ENCODE assay signal across 8 mouse cellular contexts in genomic region chr4:141559898-141560263, GRCm38 (mm10). TPM values are rescaled to one million over a fixed set of nuclear protein-coding genes. Genes with fewer than 3 reads are reported as not detected.
DNase-seq lines count a peak whose midpoint lies in the region; ATAC-seq and TF ChIP-seq lines count a peak whose summit lies in the region.

No protein-coding gene starts in this region.

- peak; percentile 92 for TF ChIP-seq CTCF in brain, embryonic 14.5 days (IDR thresholded peaks at IDR 0.05; ENCODE audit: borderline replicate concordance, extremely low read depth, insufficient read depth, insufficient read length)
- peak; percentile 98 for TF ChIP-seq CTCF in stomach, postnatal 0 days (IDR thresholded peaks at IDR 0.05; ENCODE audit: low read depth)

- peak overlapping the region; percentile 89 for H3K4me2 ChIP-seq in heart, embryonic 14.5 days (ENCODE audit: low read length)
- H3K4me2 ChIP-seq in liver, embryonic 16.5 days (ENCODE audit: low read depth, low read length), result peak overlapping the region; percentile 99
- peak overlapping the region; percentile 81 for H3K4me2 ChIP-seq in neural tube, embryonic 13.5 days
- H3K4me2 ChIP-seq in stomach, postnatal 0 days (replicated peaks; ENCODE audit: low read depth), result peak overlapping the region; percentile 84

- 1% methylated on average over 9 of the region's 9 CpGs for WGBS in heart, embryonic 14.5 days
- WGBS in liver, embryonic 16.5 days (ENCODE audit: insufficient replicate concordance), result 1% methylated on average over 9 of the region's 9 CpGs
- under 1% methylated on average over 9 of the region's 9 CpGs for WGBS in neural tube, embryonic 13.5 days
- WGBS in stomach, postnatal 0 days, result 3% methylated on average over 9 of the region's 9 CpGs

- H3K9me3 ChIP-seq in heart, embryonic 14.5 days (ENCODE audit: control insufficient read depth, low read length), result no peaks in the 10 kb centered on the region
- no peaks in the 10 kb centered on the region for H3K9me3 ChIP-seq in liver, embryonic 16.5 days (replicated peaks; ENCODE audit: control insufficient read depth, low read length)
- no peaks in the 10 kb centered on the region for H3K9me3 ChIP-seq in neural tube, embryonic 13.5 days
- no peaks in the 10 kb centered on the region for H3K9me3 ChIP-seq in stomach, postnatal 0 days (ENCODE audit: control insufficient read depth, low read length)

- peak; percentile 82 for DNase-seq in CD4-positive helper T cell, adult 2 months (ENCODE audit: low read depth, low spot score)
- peak; percentile 87 for DNase-seq in brain, embryonic 14.5 days (ENCODE audit: low read depth)
- peak; percentile 91 for DNase-seq in kidney, postnatal 10 days
- peak; percentile 85 for DNase-seq in stomach, postnatal 0 days (ENCODE audit: low spot score)

- no peak for TF ChIP-seq POLR2A in brain, embryonic 14.5 days (IDR thresholded peaks at IDR 0.05; ENCODE audit: borderline replicate concordance, extremely low read depth, insufficient read depth, insufficient read length, poor library complexity, severe bottlenecking)

- no peaks in the 10 kb centered on the region for H3K36me3 ChIP-seq in heart, embryonic 14.5 days (ENCODE audit: control insufficient read depth, insufficient read depth, low read length)
- H3K36me3 ChIP-seq in liver, embryonic 16.5 days (ENCODE audit: control insufficient read depth, insufficient read depth), result no peaks in the 10 kb centered on the region
- no peaks in the 10 kb centered on the region for H3K36me3 ChIP-seq in neural tube, embryonic 13.5 days
- no peaks in the 10 kb centered on the region for H3K36me3 ChIP-seq in stomach, postnatal 0 days (ENCODE audit: control insufficient read depth, insufficient read depth, low read length)

- peak; percentile 88 for ATAC-seq in erythroblast, adult 5-6 weeks (replicated peaks; ENCODE audit: low FRiP score, poor library complexity, severe bottlenecking)
- ATAC-seq in heart, embryonic 14.5 days (ENCODE audit: insufficient number of reproducible peaks, insufficient read depth, low FRiP score, low read depth), result peak; percentile 69
- ATAC-seq in liver, embryonic 16.5 days (ENCODE audit: low read depth), result peak; percentile 57
- peak; percentile 45 for ATAC-seq in neural tube, embryonic 13.5 days (ENCODE audit: low read depth)
- peak; percentile 55 for ATAC-seq in stomach, postnatal 0 days (ENCODE audit: low FRiP score, low TSS enrichment)

- peak overlapping the region; percentile 76 for H3K9ac ChIP-seq in heart, embryonic 14.5 days (ENCODE audit: low read length)
- peak overlapping the region; percentile 68 for H3K9ac ChIP-seq in liver, embryonic 16.5 days (ENCODE audit: low read depth, low read length)
- peak overlapping the region; percentile 72 for H3K9ac ChIP-seq in neural tube, embryonic 13.5 days
- H3K9ac ChIP-seq in stomach, postnatal 0 days (ENCODE audit: low read length), result peak overlapping the region; percentile 68

- H3K27me3 ChIP-seq in heart, embryonic 14.5 days (ENCODE audit: control insufficient read depth, insufficient read depth, low read length), result no peaks in the 10 kb centered on the region
- no peaks in the 10 kb centered on the region for H3K27me3 ChIP-seq in liver, embryonic 16.5 days (ENCODE audit: control insufficient read depth, insufficient read depth, low read depth, low read length)
- H3K27me3 ChIP-seq in neural tube, embryonic 13.5 days, result no peaks in the 10 kb centered on the region
- H3K27me3 ChIP-seq in stomach, postnatal 0 days (ENCODE audit: control insufficient read depth, insufficient read depth, low read length), result no peaks in the 10 kb centered on the region

- no peak for TF ChIP-seq EP300 in stomach, postnatal 0 days (optimal IDR thresholded peaks at IDR 0.05)

- H3K4me3 ChIP-seq in heart, embryonic 14.5 days (ENCODE audit: control insufficient read depth in 1 of 2, insufficient read depth in 1 of 2, low read depth in 1 of 2, low read length in 2 of 2), result peak overlapping the region; percentile 41 to 54
- H3K4me3 ChIP-seq in liver, embryonic 16.5 days (ENCODE audit: low read depth, low read length), result peak overlapping the region; percentile 67
- peak overlapping the region; percentile 39 for H3K4me3 ChIP-seq in neural tube, embryonic 13.5 days
- peak overlapping the region; percentile 42 for H3K4me3 ChIP-seq in stomach, postnatal 0 days (ENCODE audit: low read depth, low read length)

- H3K27ac ChIP-seq in heart, embryonic 14.5 days (replicated peaks in 1 of 2; ENCODE audit: control insufficient read depth in 1 of 2, insufficient read depth in 1 of 2, low read depth in 2 of 2, low read length in 2 of 2), result peak overlapping the region; percentile 97 to 99
- H3K27ac ChIP-seq in liver, embryonic 16.5 days (ENCODE audit: low read length), result peak overlapping the region; percentile 93
- H3K27ac ChIP-seq in neural tube, embryonic 13.5 days (replicated peaks), result peak overlapping the region; percentile 90
- peak overlapping the region; percentile 97 for H3K27ac ChIP-seq in stomach, postnatal 0 days (replicated peaks)

- H3K4me1 ChIP-seq in heart, embryonic 14.5 days (ENCODE audit: control insufficient read depth in 2 of 2, insufficient read depth in 2 of 2, low read length in 2 of 2), result peaks cover 9 to 13% of the 10 kb centered on the region in 2 experiments
- peaks cover 20% of the 10 kb centered on the region for H3K4me1 ChIP-seq in liver, embryonic 16.5 days (ENCODE audit: control insufficient read depth, low read depth, low read length)
- H3K4me1 ChIP-seq in neural tube, embryonic 13.5 days (replicated peaks), result peaks cover 20% of the 10 kb centered on the region
- H3K4me1 ChIP-seq in stomach, postnatal 0 days (replicated peaks; ENCODE audit: control insufficient read depth, insufficient read depth), result no peaks in the 10 kb centered on the region

RNA-seq across cellular contexts. Expression of gene Spen, which starts 21.5 kb away (rescaled TPM):
- polyA plus RNA-seq in brain, embryonic 14.5 days (2012; rRNA removed), result 9.9 and 32.7 TPM in 2 replicates
- 38.0 and 60.7 TPM in 2 replicates for total RNA-seq in erythroblast, adult 5-6 weeks (2015; ENCODE audit: low replicate concordance)
- total RNA-seq in erythroblast, adult 5-6 weeks (2017; ENCODE audit: low replicate concordance), result 35.6 and 63.0 TPM in 2 replicates
- polyA plus RNA-seq in heart, embryonic 14.5 days (2014; fragmentation: Nextera tagmentation; extraction: Ambion mirVana), result 9.6 and 10.7 TPM in 2 replicates
- 2.9 and 3.3 TPM in 2 replicates for polyA plus RNA-seq in liver, embryonic 16.5 days (2015; fragmentation: Nextera tagmentation; extraction: Ambion mirVana)
- polyA plus RNA-seq in neural tube, embryonic 13.5 days (2015; fragmentation: Nextera tagmentation; extraction: Ambion mirVana), result 13.8 and 19.5 TPM in 2 replicates
- polyA plus RNA-seq in stomach, postnatal 0 days (2015; fragmentation: Nextera tagmentation; extraction: Ambion mirVana), result 2.9 and 3.2 TPM in 2 replicates

RNA-seq across cellular contexts. Expression of gene Fblim1, which starts 46.0 kb away (rescaled TPM):
- polyA plus RNA-seq in brain, embryonic 14.5 days (2012; rRNA removed), result 34.7 and 50.7 TPM in 2 replicates
- 0.63 TPM in 1 of 2 replicates, not detected in the other for total RNA-seq in erythroblast, adult 5-6 weeks (2015; ENCODE audit: low replicate concordance)
- total RNA-seq in erythroblast, adult 5-6 weeks (2017; ENCODE audit: low replicate concordance), result 0.56 and 1.1 TPM in 2 replicates
- polyA plus RNA-seq in heart, embryonic 14.5 days (2014; fragmentation: Nextera tagmentation; extraction: Ambion mirVana), result 45.2 and 45.7 TPM in 2 replicates
- polyA plus RNA-seq in liver, embryonic 16.5 days (2015; fragmentation: Nextera tagmentation; extraction: Ambion mirVana), result 1.5 and 2.3 TPM in 2 replicates
- 32.1 and 36.6 TPM in 2 replicates for polyA plus RNA-seq in neural tube, embryonic 13.5 days (2015; fragmentation: Nextera tagmentation; extraction: Ambion mirVana)
- 45.1 and 49.2 TPM in 2 replicates for polyA plus RNA-seq in stomach, postnatal 0 days (2015; fragmentation: Nextera tagmentation; extraction: Ambion mirVana)

RNA-seq across cellular contexts. Expression of gene Tmem82, which starts 58.6 kb away (rescaled TPM):
- 0.14 and 0.44 TPM in 2 replicates for polyA plus RNA-seq in brain, embryonic 14.5 days (2012; rRNA removed)
- total RNA-seq in erythroblast, adult 5-6 weeks (2015; ENCODE audit: low replicate concordance), result not detected in 2 replicates
- total RNA-seq in erythroblast, adult 5-6 weeks (2017; ENCODE audit: low replicate concordance), result 0.34 TPM in 1 of 2 replicates, not detected in the other
- 0.19 and 0.43 TPM in 2 replicates for polyA plus RNA-seq in heart, embryonic 14.5 days (2014; fragmentation: Nextera tagmentation; extraction: Ambion mirVana)
- 4.5 and 5.3 TPM in 2 replicates for polyA plus RNA-seq in liver, embryonic 16.5 days (2015; fragmentation: Nextera tagmentation; extraction: Ambion mirVana)
- 0.31 TPM in 1 of 2 replicates, not detected in the other for polyA plus RNA-seq in neural tube, embryonic 13.5 days (2015; fragmentation: Nextera tagmentation; extraction: Ambion mirVana)
- 2.2 and 2.3 TPM in 2 replicates for polyA plus RNA-seq in stomach, postnatal 0 days (2015; fragmentation: Nextera tagmentation; extraction: Ambion mirVana)

Comparison
In these comparisons a context has a peak if more than half of its experiments do, and no peak if none do; other contexts are left out.
1. Peak in every context shown above with its lines: DNase-seq, ATAC-seq, H3K4me3 ChIP-seq and H3K27ac ChIP-seq.
2. RNA of gene Fblim1, which starts 46.0 kb away (polyA plus RNA-seq): 34.7 to 50.7 TPM in brain, embryonic 14.5 days, 45.2 to 45.7 TPM in heart, embryonic 14.5 days, 45.1 to 49.2 TPM in stomach, postnatal 0 days and 32.1 to 36.6 TPM in neural tube, embryonic 13.5 days; 1.5 to 2.3 TPM in liver, embryonic 16.5 days; every median in the first group is over 10 times any median in the second.